Mouse (Mus musculus) embryonic fibroblast, embryonic 13.5 days (primary cell): ENCODE results near the gene St3gal5. TPM values are rescaled to one million over a fixed set of nuclear protein-coding genes. Genes with fewer than 3 reads are reported as not detected.

ENCODE experiments used
- H3K27ac ChIP-seq: 2 replicates; pipeline ENCODE4 v1.5.1; 2012; ENCODE audit warnings: low read length, control low read depth, inconsistent platforms; ENCODE audit not compliant: insufficient read depth
- H3K4me1 ChIP-seq: 2 replicates; pipeline ENCODE4 v1.6.1; 2011; ENCODE audit warnings: low read length; ENCODE audit not compliant: control insufficient read depth, insufficient read depth
- H3K4me3 ChIP-seq: 2 replicates; pipeline ENCODE4 v1.5.1; 2011; ENCODE audit warnings: mild to moderate bottlenecking, control low read depth, low read length; ENCODE audit not compliant: insufficient read depth
- CTCF ChIP-seq: IDR thresholded peaks from 2 replicates; pipeline ENCODE4 v1.5.1; 2011; ENCODE audit warnings: mild to moderate bottlenecking, control low read depth, low read length, moderate library complexity, borderline replicate concordance; ENCODE audit not compliant: insufficient read depth
- POLR2A ChIP-seq: IDR thresholded peaks from 2 replicates; pipeline ENCODE4 v1.6.1; 2011; ENCODE audit warnings: low read depth, mild to moderate bottlenecking, control low read depth, low read length, moderate library complexity
- polyA plus RNA-seq: library from polyadenylated mRNA; stranded (reverse); fragments of >200 nt; gene quantifications from 2 replicates; pipeline ENCODE4 v1.2.4, GENCODE M21; 2011; ENCODE audit warnings: low read depth; ENCODE audit not compliant: missing spikeins, insufficient read length

The St3gal5 gene
- polyA plus RNA-seq, 1 experiment = 32.3 TPM

DNA sequence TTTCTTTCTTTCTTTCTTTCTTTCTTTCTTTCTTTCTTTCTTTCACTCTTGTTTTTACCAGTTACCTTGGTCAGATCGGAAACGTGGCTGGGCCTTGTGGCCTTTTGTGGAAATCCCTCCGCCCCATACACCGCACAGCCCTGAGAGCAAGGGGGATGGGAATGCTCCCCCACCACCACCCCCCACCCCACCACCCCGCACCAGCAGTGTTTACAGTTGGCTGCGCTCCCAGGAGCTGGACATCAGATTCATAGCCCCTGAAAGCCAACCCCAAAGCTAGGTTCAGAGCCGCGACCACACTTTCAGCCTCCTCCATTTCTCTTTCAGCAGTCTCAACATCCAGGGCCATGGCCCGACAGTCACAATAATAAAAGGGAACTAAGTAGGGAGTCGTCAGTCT is 31.4 kb upstream of the St3gal5 start:
- no peak for TF ChIP-seq POLR2A
- no peak for TF ChIP-seq CTCF
- H3K4me1 ChIP-seq = peaks cover 5% of the 10 kb centered on the region; the same call in 1 of the 2 replicates
- H3K27ac ChIP-seq = no peak overlapping the region
- no peak overlapping the region for H3K4me3 ChIP-seq

DNA sequence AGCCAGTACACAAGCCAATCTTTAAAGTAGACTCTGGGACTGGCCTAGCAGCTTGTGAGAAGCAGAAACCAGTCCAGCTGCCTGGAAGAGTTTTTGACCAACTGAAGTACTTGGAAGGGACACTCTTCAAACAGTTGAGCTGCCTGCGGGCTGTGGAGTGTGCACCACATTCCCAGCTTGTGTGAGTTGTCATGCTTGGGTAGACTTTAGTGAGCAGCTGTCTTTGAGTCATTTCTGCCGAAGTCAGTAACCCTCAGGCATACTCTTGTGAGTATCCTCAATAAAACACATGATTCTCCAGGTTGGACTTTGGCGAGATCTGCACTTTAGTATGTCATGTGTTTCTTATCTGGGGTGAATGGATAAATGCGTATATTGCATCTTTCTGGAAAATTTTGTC is 29.0 kb upstream of the St3gal5 start:
- Histone ChIP-seq H3K27ac (no peak overlapping the region), H3K4me1 (peaks cover 5% of the 10 kb centered on the region; the same call in 1 of the 2 replicates), H3K4me3 (no peak overlapping the region)
- TF ChIP-seq POLR2A = no peak
- TF ChIP-seq CTCF = no peak

DNA sequence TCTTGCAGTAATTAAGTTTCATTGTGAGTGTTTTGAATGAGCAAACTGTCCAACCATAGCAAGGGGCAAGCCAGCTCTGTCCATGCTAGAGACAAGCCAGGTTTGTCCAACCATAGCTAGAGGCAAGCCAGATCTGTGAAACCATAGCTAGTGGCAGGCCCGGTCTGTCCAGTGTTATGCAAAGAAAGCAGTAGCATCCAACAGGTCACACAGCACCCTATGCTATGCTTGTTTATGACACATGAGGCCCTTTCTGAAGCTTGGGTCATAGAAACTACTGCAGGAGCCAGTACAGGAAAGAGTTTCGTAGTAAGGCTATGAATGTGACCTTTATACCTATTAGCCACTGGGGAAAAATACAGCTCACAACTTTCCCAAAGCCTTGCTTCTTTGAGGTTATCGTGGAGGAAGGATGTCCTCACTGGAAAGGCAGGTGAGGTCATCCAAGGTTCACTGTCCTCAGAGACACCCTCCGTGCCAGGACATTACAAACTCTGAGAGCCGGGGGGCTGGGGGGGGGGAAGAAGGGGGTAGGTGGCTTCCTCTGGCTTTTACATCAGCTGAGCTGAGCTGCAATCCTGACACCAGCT is 26.0 kb upstream of the St3gal5 start:
- no peak overlapping the region for H3K27ac ChIP-seq
- no peaks in the 10 kb centered on the region; the same call in 1 of the 2 replicates for H3K4me1 ChIP-seq
- no peak overlapping the region for H3K4me3 ChIP-seq
- TF ChIP-seq POLR2A = no peak
- no peak for TF ChIP-seq CTCF

DNA sequence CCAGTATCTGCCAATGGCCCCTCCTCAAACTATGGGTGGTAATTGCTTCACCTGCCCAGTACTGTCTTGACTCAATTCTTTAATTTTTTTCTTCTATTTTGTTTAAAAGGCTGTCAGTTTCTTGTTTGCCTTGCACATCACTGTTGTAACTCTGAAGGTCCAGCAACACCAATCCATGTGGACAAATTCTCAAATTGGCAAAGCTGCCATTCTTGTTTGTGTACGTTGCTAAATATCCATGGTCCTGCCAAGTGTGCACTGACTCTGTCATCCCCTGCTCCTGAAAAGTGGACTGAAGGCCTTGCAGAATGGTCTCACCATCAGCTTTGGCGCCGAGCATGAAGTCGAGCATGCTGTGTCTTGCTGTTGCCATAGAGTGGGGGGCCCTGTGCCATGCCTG is 23.6 kb upstream of the St3gal5 start:
- no peak overlapping the region for H3K27ac ChIP-seq
- H3K4me1 ChIP-seq = no peaks in the 10 kb centered on the region; the same call in 1 of the 2 replicates
- TF ChIP-seq POLR2A = no peak
- no peak for TF ChIP-seq CTCF
- no peak overlapping the region for H3K4me3 ChIP-seq

DNA sequence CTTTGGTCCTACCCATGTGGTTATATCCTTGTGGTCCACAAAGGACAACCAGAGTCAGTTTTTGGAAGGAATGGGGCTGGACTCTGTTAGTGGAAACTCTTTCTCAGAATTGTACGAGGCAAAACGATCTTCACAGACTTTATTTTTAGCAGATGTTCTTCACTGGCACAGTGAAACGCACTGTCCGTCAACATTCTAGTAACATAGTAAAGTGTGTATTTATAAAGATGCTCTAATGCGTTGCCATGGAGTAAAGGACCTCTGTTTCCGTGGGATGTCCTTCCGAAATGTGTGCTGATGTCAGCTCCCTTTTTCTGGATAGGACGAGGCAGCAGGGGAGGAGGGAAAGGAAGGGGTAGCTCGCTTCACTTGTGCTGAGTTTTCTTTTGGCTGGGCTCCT is 20.9 kb upstream of the St3gal5 start:
- Histone ChIP-seq H3K4me3 (no peak overlapping the region), H3K27ac (no peak overlapping the region; the same call in 1 of the 2 replicates), H3K4me1 (no peaks in the 10 kb centered on the region; the same call in 1 of the 2 replicates)
- no peak for TF ChIP-seq POLR2A
- TF ChIP-seq CTCF = no peak

DNA sequence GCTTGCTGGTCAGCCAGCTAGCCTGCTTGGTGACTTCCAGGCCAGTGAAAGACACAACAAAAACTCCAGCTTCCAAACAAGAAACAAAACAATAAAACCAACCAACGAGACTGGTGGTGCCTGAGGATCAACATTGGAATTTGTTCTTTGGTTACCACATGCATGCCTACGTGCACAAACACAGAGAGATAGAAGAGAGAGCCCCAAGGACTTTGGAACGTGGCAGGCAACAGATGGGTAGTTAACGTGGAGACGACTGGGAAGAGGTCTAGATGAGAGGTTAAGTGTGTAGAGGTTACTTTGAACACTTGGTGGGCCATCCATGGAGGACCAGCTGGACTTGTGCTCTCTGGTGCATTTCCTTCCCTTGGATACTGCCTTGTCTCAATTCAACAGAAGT is 19.2 kb upstream of the St3gal5 start:
- Histone ChIP-seq H3K4me1 (no peaks in the 10 kb centered on the region; the same call in 1 of the 2 replicates), H3K27ac (no peak overlapping the region), H3K4me3 (no peak overlapping the region)
- TF ChIP-seq POLR2A = no peak
- TF ChIP-seq CTCF = no peak

DNA sequence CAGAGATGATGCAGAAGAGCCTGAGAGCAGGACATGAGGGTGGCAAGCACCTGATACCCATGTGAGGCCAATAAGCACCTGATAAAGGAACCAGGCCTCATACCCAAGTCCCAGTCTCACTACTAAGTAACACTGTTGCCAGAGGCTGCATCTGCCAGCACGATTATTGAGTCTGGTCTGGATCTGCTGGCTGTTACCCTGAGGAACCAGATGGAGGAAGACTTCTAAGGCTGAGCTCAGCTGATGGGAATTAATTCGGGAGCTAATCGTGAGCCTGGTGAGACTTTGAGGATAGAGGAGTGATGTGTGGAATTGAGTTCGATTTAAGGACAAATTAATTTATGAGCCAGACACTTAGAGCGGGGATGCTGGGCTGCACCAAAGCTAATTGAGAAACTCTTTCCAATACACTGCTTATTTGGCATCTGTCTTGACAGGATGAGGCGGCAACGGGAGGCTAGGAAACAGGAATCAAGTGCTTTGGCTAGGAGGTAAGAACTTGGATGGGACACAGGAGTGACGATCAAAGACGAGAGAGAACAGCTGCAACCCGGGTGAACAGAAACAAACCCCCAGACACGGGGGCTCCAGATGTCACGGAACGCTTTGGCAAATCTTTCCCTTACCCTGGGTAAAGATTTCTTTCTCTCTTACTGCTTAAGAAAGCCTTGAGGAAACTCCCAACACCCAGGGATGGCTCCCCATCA is 15.9 kb upstream of the St3gal5 start:
- TF ChIP-seq POLR2A (no peak), CTCF (no peak)
- Histone ChIP-seq H3K27ac (no peak overlapping the region), H3K4me1 (no peaks in the 10 kb centered on the region), H3K4me3 (no peak overlapping the region)

DNA sequence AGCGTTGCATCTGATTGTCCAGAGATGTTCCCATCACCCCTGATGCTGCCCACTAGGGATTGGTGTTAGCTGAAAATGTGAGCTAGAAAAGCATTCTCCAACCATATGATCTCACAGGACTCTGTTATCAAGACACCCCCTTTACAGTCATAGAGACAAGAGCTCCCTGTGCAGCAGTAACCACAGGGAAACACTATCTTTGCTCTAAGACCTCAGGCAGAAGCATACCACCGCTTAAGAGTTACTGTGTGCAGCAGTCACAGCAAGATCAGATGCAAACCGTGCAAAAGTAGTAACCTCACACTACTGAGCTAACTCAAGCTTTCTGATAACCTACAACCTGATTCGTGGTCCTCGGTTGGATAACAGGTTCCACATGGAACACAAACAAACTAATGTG is 10.0 kb upstream of the St3gal5 start:
- H3K4me3 ChIP-seq = no peak overlapping the region
- TF ChIP-seq CTCF = no peak
- TF ChIP-seq POLR2A = no peak
- H3K27ac ChIP-seq = no peak overlapping the region
- peaks cover 3% of the 10 kb centered on the region; the same call in 1 of the 2 replicates for H3K4me1 ChIP-seq

DNA sequence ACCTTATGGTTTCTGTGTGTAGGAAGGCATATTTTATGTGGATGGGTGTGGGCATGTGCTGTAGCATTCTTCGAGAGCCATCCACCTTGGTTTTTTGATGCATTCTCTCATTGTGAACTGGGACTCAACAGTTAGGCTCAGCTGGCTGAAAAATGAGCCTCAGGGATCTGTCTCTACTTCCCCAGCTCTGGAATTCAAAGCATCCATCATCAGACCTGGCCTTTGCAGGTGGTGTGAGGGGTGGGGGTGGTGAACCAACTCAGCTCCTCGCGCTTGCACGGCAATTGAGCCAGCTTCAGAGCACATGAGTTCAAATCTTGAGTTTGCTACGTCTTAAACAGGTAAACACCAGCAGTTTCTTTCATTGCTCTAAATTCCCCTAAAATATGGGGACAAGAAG is 7.5 kb upstream of the St3gal5 start:
- H3K27ac ChIP-seq = no peak overlapping the region
- TF ChIP-seq POLR2A (no peak), CTCF (no peak)
- H3K4me1 ChIP-seq = peaks cover 3% of the 10 kb centered on the region; the same call in 1 of the 2 replicates
- no peak overlapping the region for H3K4me3 ChIP-seq

DNA sequence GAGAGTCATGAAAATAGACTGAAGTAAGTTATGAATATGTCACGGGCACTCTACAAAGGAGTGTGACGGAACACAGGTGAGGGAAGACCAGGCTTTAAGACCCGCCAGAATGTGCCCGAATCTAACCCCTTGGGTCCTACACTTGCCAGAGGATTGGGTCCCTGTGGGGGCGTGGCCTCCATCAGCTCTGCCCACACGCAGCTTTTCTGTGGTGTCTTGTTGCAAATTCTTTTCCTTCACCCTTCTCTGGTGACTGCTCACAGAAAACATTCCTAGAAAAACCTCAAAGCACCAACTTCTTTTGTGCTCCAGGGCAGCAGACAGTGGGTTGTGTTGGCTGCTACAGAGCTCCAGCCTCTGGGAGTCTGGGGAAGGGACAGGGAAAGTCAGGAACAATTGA is 6.4 kb upstream of the St3gal5 start:
- no peak for TF ChIP-seq CTCF
- TF ChIP-seq POLR2A = peak; percentile 28; the same call in 1 of the 2 replicates
- Histone ChIP-seq H3K4me3 (no peak overlapping the region), H3K27ac (peak overlapping the region; percentile 29; the same call in 1 of the 2 replicates)

DNA sequence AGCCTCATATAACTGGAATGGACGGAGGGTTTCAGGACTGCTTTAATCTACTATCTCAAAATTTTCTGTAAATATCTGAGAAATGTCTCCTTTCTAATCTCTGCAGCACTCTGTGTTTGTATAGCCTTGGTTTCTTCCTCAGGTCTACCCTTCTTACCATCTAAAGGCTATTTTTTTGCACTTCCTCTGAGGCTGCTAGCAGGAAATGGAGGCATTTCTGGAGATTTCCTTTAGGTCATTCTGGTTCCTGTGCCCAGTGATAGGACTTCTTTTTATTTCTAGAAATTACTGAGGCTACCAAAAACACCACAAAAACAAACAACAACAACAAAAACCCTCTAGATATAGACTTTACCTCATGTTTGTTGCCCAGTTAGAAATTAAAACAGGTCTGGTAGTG is 4.3 kb upstream of the St3gal5 start:
- Histone ChIP-seq H3K27ac (no peak overlapping the region), H3K4me1 (peaks cover 3% of the 10 kb centered on the region; the same call in 1 of the 2 replicates), H3K4me3 (no peak overlapping the region)
- TF ChIP-seq CTCF = no peak
- no peak for TF ChIP-seq POLR2A

More for the DNA sequence above, 6.4 kb upstream of the St3gal5 start:
- H3K4me1 ChIP-seq = peaks cover 3% of the 10 kb centered on the region; the same call in 1 of the 2 replicates
